Mouse (Mus musculus) urinary bladder, postnatal 4 days (tissue): ENCODE measurements around the gene Ccdc39.

ENCODE experiments used
- DNase-seq, 2 experiments: peaks; one replicate each; pipeline ENCODE4 v3.0.0; 2021 to 2022; ENCODE audit warnings: low spot score in 2 of 2

Ccdc39 gene

GRCm38 (mm10) chr3:33843801-33844632 is at the start of gene Ccdc39:
Gene Ccdc39, minus strand, starts transcription at chr3:33844310.
- peak; percentile 50 to 68 for DNase-seq

DNA sequence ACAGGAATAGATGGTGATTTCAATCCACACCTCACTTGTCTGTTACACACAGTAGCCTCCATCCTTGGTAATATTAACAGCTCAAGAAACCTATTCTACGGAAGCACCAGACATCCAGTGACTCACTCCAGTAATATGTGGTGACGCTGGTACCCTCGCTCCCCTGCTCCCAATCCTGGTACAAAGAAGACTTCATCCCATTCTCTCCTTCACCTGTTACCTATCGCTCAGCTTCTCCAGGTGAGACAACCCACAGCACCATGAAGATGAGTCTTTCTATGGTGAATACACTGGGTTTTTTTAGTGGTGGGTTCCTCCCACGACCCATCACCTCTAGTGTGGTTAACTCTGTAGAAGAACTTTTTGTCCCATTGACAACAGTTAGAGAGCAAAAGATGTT is 49.3 kb upstream of the Ccdc39 start:
- DNase-seq = no peak

GRCm38 (mm10) chr3:33887438-33887837 is 43.3 kb upstream of the Ccdc39 start:
- DNase-seq = no peak

- DNase-seq = no peak
These were observed 39.0 kb upstream of the Ccdc39 start for GRCm38 (mm10) chr3:33883105-33883504.

GRCm38 (mm10) chr3:33882695-33883094 is 38.6 kb upstream of the Ccdc39 start:
- DNase-seq = no peak

- no peak for DNase-seq
These were observed 34.6 kb upstream of the Ccdc39 start for GRCm38 (mm10) chr3:33878661-33879060.

GRCm38 (mm10) chr3:33874456-33875286 is 30.6 kb upstream of the Ccdc39 start:
- no peak for DNase-seq

GRCm38 (mm10) chr3:33873837-33874236 is 29.7 kb upstream of the Ccdc39 start:
- no peak for DNase-seq

DNA sequence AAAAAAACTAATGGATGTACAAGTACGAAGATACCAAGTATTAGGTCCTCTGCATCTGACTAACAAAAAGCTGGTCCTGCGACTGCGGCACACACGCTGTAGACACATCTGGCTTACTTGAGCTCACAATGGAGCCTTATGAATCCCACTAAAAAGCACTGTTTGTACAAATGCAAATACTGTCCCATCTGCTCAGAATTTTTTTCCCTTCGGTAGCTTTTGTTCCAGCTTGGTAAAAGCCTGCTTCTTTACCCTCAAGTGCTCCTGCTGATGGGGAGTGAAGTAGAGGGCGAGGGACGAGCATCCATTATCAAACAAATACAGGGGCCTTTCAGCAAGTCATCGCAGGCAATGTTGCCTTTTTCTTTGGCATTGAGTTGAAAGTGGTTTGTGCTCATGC is 29.3 kb upstream of the Ccdc39 start:
- no peak for DNase-seq

DNA sequence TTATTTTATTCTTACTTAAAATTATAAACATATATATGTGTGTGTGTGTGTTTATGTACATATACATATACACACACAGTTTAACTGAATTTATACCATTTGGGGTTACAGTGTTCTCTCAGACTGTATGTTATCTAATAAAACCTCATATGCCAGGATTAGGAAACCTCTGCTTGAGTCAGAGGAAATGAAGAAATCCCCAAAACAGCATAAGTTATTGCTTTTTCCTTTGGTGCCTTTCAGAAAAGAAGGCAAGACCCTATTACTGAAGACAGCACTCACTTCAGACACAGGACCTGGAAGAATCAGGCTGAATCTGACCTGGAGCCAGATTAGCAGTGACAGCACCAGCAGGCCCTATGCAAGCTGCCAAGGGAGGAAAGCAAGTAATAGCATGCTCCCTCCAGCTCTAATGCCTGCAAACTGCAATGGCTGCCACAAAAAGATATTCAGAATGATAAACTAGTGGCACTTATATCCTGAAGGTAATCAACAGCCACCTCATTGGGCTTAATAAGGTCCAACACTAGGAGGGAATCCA is 20.0 kb upstream of the Ccdc39 start:
- DNase-seq = no peak

- no peak for DNase-seq
These were observed 14.8 kb upstream of the Ccdc39 start for GRCm38 (mm10) chr3:33858939-33859338.

DNA sequence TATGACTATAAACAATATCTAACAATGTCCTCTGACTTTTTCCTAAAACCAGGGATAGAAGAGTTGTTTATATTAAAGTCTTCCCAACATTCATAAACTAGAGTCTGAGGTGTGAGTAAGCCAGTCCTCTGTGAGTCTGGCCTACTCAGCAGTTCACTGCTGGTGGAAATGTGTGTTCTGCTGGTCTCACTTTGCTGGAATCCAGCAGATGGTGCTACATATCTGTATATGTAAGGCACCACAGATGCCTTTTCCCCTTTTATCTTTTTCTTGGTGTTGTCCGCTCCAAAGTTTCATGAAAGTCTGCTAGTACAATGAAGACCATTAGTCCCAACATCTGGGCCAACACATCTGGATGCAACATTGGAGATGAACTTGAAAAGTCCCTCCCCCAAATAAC is 9.0 kb upstream of the Ccdc39 start:
- no peak for DNase-seq

DNA sequence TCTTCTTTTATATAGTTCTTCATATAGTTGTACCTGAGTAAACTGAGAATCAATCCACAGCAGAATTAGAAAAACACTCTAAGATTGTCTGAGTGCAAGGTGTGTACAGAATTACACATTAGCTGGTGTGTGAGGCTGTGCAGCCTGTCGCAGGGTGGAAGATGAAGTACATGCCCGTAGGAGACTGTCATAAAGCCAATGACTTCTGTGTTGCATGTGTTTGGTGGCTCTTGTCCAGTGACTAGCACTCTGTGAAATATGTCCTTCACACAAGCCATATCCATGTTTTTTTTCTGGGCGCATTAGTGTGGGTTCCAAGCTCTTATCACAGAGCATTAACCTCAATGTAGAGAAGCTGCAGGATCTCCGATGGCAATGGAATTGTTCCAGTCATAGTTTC is 6.7 kb upstream of the Ccdc39 start:
- no peak for DNase-seq

DNA sequence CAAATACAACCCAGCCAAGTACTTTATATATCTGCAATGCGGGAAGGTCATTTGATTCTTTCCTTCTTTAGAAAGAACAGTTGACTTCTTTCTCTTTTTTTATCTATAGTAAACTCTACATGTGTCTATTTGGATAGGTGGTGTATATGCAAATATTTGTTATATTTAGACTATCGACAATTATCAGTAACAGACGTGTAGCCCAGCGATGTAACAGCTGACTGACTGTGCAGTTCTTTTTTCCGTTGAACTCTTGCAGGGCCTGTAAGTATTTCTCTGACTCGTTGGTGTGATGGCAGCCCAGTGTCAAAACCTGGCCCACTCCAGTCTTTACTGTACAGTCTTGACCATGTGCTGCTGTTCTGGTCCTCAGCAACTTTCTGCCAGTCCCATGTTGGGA is 2.5 kb upstream of the Ccdc39 start:
- no peak for DNase-seq

DNA sequence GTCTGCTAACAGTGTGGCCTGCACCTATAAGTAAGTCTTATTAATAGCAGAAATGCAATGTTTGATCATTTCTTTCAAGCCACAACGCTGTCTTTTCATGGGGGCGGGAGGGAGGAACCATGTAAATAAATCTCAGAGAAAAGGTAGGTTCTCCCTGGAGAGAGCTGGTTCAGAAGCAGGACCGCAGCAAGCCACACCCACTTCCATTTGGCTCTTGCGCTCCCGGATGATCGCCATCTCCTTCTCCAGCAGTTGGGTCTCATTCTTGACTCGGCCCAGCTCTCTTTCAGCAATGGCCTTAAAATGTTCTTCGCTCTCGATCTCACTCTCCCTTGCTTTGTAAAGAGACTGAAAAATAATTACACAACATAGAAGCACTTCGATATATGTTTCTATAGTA is 5.2 kb downstream of the Ccdc39 start:
- no peak for DNase-seq

DNA sequence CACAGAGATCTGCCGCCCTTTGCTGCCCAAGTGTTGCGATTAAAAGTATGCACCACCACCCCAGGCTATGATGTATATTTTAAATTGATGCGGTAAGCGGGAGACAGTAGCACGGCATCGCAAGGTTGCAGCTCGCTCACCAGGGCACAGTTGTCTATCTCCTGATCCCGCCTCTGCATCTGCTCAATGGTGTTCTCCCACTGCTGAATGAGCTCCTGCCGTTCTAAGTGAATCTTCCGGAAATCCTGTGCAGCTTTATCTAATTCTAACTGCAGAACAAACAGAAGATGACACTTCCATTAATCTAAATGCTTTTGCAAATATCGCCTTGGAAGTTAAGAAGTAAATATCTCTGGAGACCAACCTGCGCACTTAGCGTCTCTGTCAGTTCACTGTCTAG is 7.5 kb downstream of the Ccdc39 start:
- no peak for DNase-seq

DNA sequence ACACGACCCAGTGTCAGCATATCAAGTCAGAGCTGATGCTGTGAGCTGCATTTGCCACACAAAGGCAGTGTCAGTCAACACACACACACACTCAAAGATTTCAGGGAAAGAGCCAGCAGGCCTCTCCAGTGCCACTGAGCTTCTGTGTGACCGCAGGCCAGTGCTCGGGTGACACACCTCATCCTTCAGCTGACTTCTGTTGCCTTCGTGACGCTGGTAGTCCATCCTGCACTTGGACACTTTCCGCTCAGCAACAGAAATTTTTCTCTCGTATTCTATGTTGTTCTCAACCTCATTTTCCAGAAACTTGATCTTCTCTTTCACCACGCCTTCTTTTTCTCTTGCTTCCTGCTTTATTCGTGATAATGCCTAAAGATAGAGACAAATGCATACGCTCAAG is 11.8 kb downstream of the Ccdc39 start:
- DNase-seq = no peak

DNA sequence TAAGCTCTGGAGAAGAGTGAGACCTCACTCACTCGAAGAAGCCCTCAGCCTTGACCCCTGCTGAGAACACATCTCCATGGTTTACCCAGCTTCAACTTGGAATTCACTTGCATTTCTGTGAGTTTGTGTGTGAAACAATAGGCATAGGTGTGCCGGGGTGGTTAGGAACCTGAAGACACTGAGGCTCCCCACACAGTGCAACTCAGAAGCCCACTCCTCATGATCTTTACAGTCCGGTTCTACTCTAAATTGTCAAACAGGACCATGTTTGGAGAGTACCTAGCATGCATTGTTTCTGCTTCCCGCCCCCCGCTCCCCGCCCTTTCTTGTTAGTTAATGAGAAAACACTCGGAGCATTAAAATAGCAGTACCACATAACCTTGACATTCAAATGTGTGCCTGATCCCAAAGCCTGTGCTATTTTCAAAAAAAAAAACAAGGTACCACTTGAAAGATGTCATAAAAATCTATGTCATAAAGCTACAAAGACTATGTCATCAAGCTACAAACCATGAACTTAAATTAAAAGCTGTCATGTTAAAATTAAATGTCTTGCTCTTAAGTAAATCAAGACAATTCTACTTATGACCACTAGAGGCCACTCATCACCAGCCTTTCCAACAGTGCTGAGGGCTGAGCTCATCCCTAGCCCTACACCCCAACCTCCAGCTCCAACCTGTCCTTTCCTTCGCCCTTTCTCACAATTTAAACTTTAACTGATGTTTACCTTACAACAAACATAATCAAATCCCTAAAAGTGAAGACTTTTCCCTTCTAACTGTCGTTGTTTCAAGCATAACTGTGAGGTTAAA is 19.8 kb downstream of the Ccdc39 start:
- DNase-seq = no peak

GRCm38 (mm10) chr3:33807151-33807550 is 37.0 kb downstream of the Ccdc39 start:
- DNase-seq = no peak

GRCm38 (mm10) chr3:33800513-33800820 is 43.6 kb downstream of the Ccdc39 start:
- DNase-seq = no peak

DNA sequence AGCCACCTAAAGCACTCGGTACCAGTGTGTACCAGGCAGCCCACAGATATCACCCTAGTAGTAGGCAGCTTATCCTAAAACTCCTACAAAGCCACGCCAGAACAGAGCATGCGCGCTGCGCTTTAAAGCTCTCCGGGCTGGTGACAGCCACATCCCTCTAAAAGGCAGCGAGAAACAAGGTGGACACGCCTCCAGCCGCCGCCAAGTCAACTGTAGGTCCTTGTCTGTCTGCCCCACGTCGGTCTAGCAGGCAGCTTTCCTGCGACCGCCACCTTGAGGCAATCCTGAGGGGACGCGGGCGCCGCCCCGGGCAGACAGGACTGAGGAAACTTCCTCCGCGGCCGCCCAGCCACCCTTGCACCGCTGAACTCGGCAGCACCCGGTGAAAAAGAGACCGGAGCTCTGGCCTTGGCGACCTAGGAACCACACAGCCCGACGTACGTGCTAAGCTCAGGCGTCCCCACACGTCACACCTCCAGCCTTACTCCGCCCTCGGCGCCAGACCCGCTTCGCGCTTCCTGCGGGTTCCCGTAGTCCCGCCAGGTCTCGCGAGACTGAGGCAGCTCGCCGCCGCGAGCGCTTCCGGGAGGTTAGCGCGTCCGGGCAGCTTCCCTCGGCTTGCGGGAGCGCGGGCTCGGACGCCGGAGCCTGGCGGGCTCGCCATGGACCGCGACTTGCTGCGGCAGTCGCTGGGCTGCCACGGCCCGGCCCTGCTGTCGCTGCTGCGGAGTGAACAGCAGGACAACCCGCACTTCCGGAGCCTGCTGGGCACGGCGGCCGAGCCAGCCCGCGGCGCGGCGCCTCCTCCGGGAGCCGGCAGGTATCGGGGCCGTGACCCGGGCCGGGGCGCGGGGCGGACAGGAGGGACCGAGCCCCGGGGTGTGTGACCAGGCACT is 44.2 kb downstream of the Ccdc39 start, which contains the start of gene Ttc14:
TSS of gene Ttc14 (plus strand) at position 216 of the 896 bp plus-strand sequence.
- DNase-seq = peak; percentile 96 to 99
